Mouse (Mus musculus) large intestine, adult 2 months (tissue): ENCODE measurements around the gene Gm14444. TPM values are rescaled to one million over a fixed set of nuclear protein-coding genes. Genes with fewer than 3 reads are reported as not detected.
"Not testable (repeated sequence)": the region's sequence is repeated elsewhere in the genome, so short reads cannot be mapped to it uniquely, and the experiment has no call there.

Experiments used
- DNase-seq: peaks from one replicate; pipeline ENCODE4 v3.0.0-alpha.2; 2012; ENCODE audit warnings: low read depth, low spot score
- WGBS: fragments of 180-500 bp; shearing (Covaris S2); methylation state at CpG from one replicate; pipeline ENCODE4 v1.1.7; 2018; 5-methylcytosine and 5-hydroxymethylcytosine counted together
- polyA plus RNA-seq: library from polyadenylated mRNA; depleted of rRNA; stranded (reverse); fragments of >200 nt; gene quantifications from 2 replicates; pipeline ENCODE4 v1.2.3, GENCODE M21; 2012; rRNA removed

Gene Gm14444
- not detected in 2 replicates for polyA plus RNA-seq

GRCm38 (mm10) chr2:175010022-175010421 is at the start of gene Gm14444:
TSS of gene Gm14444 (plus strand) at chr2:175010241.
- WGBS: 43% methylated on average over 1 of the region's 1 CpGs
- DNase-seq: not testable (repeated sequence)

- DNase-seq: not testable (repeated sequence)
Measured at GRCm38 (mm10) chr2:174965466-174965865, 44.6 kb upstream of the Gm14444 start.

GRCm38 (mm10) chr2:175044268-175044667 is 34.2 kb downstream of the Gm14444 start:
- 94% methylated on average over 27 of the region's 27 CpGs for WGBS
- DNase-seq: not testable (repeated sequence)

More at GRCm38 (mm10) chr2:174965466-174965865, 44.6 kb upstream of the Gm14444 start:
- WGBS: 65% methylated on average over 3 of the region's 3 CpGs

GRCm38 (mm10) chr2:175067681-175068261 is 57.7 kb downstream of the Gm14444 start, which contains the start of gene Gm14393:
TSS of gene Gm14393 (minus strand) at chr2:175067781.
- 69% methylated on average over 1 of the region's 1 CpGs for WGBS
- DNase-seq: not testable (repeated sequence)

Other genes starting within 250 kb of the Gm14444 start
- 10.9 and 24.5 TPM in 2 replicates for gene Edn3, start 249.6 kb upstream of the Gm14444 start, polyA plus RNA-seq
- not detected in 2 replicates for gene Gm14393, start 57.5 kb downstream of the Gm14444 start, polyA plus RNA-seq
- 0.17 and 0.52 TPM in 2 replicates for gene Gm14399, start 131.8 kb downstream of the Gm14444 start, polyA plus RNA-seq
- 0.02 and 0.05 TPM in 2 replicates for gene Gm14443, start 165.6 kb downstream of the Gm14444 start, polyA plus RNA-seq
- 1.7 and 5.4 TPM in 2 replicates for gene Gm14391, start 196.7 kb downstream of the Gm14444 start, polyA plus RNA-seq